Mouse (Mus musculus) cerebellum, adult 2 months (tissue): ENCODE data around the gene Smap2.

ENCODE experiments used
- CTCF ChIP-seq: fragments of 200-500 bp; IDR thresholded peaks from 2 replicates; pipeline ENCODE4 v1.5.1; 2011; ENCODE audit warnings: low read depth, mild to moderate bottlenecking, control low read depth, low read length, moderate library complexity, borderline replicate concordance; ENCODE audit not compliant: insufficient read depth
- POLR2A ChIP-seq: fragments of 200-500 bp; IDR thresholded peaks from 2 replicates; pipeline ENCODE4 v1.6.1; 2011; ENCODE audit warnings: low read length, control low read depth, borderline replicate concordance; ENCODE audit not compliant: insufficient read depth

DNA sequence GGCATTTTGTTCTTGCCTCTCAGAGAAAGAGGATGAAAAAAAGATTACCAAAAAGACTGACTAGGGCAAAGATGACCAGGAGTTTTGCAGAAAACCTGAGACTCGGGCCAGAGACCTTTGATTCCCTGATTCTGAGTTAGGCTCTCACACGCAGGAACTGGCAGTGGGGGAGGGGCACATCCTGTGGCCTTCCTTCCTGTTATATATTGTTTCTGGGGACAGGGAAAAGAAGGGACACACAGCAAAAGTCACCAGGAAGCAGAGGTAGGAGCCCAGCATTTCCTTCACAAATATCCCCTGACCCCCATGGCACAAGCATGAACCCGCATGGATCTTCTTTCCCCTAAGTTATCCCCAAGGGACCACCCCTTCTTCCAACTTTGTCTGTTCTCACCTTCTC lies 68.1 kb downstream of the Smap2 start:
- TF ChIP-seq CTCF (no peak), POLR2A (no peak)
